Mouse (Mus musculus) right cerebral cortex, postnatal 4 days (tissue): ENCODE measurements around the gene Sap30l.
"Not testable (repeated sequence)": the region's sequence is repeated elsewhere in the genome, so short reads cannot be mapped to it uniquely, and the experiment has no call there.

Experiments used
- DNase-seq: peaks from one replicate; pipeline ENCODE4 v3.0.0-alpha.2; 2022

Sap30l gene

GRCm38 (mm10) chr11:57832552-57833201 is 31.2 kb downstream of the Sap30l start, which contains the start of gene Hand1:
TSS of gene Hand1 (minus strand) at chr11:57832818.
- DNase-seq: no peak

- no peak for DNase-seq
Observed at GRCm38 (mm10) chr11:57833296-57833977, 32.0 kb downstream of the Sap30l start.

GRCm38 (mm10) chr11:57834031-57834430 is 32.6 kb downstream of the Sap30l start:
- DNase-seq: no peak

- no peak for DNase-seq
Observed at GRCm38 (mm10) chr11:57835331-57835730, 33.9 kb downstream of the Sap30l start.

GRCm38 (mm10) chr11:57835931-57836330 is 34.5 kb downstream of the Sap30l start:
- DNase-seq: no peak

- DNase-seq: no peak
Observed at GRCm38 (mm10) chr11:57836401-57836800, 35.0 kb downstream of the Sap30l start.

- no peak for DNase-seq
Observed at GRCm38 (mm10) chr11:57836872-57837680, 35.6 kb downstream of the Sap30l start.

- no peak for DNase-seq
Observed at GRCm38 (mm10) chr11:57837861-57838680, 36.6 kb downstream of the Sap30l start.

- no peak for DNase-seq
Observed at GRCm38 (mm10) chr11:57840986-57841385, 39.5 kb downstream of the Sap30l start.

GRCm38 (mm10) chr11:57841391-57841790 is 40.0 kb downstream of the Sap30l start:
- no peak for DNase-seq

- not testable (repeated sequence) for DNase-seq
Observed at GRCm38 (mm10) chr11:57846421-57847363, 45.3 kb downstream of the Sap30l start.

GRCm38 (mm10) chr11:57847396-57847795 is 46.0 kb downstream of the Sap30l start:
- no peak for DNase-seq

- DNase-seq: no peak
Observed at GRCm38 (mm10) chr11:57850298-57850697, 48.9 kb downstream of the Sap30l start.

GRCm38 (mm10) chr11:57850931-57851330 is 49.5 kb downstream of the Sap30l start:
- DNase-seq: no peak

- DNase-seq: no peak
Observed at GRCm38 (mm10) chr11:57853571-57853970, 52.1 kb downstream of the Sap30l start.

- DNase-seq: no peak
Observed at GRCm38 (mm10) chr11:57857709-57858108, 56.3 kb downstream of the Sap30l start.
